ENCODE assay signal across 14 mouse cellular contexts in the genomic region with DNA sequence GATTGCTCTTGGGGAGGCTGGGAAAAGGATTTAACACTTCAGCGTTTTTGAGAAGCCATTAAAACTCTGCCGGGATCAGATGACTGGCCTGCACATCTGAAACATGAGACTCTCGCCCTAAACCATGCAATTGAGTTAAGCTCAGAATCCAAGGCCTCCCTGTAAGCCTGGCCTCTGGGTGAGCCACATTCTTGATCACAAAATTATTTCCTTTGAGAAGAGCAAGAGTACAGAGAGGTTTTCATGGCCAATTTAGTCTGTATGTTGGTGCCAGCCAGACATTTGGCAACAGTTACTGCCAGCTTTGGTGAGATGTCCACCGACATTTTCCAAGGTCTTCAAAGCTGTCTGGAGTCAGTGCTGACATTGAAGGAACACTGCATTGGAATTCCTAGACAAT. TPM values are rescaled to one million over a fixed set of nuclear protein-coding genes. Genes with fewer than 3 reads are reported as not detected.
DNase-seq lines count a peak whose midpoint lies in the region; ATAC-seq lines count a peak whose summit lies in the region.
"Had no signal": no experiment of that assay in that cellular context is flagged by ENCODE, and none has a peak within 500 bp of the region (broad histone marks: within the 10 kb centered on the region; RNA-seq: fewer than 3 reads in every experiment).

No protein-coding gene starts in this region.

- no peaks in the 10 kb centered on the region for H3K9me3 ChIP-seq in embryonic facial prominence, embryonic 13.5 days

- peaks cover 57% of the 10 kb centered on the region for H3K4me1 ChIP-seq in embryonic facial prominence, embryonic 13.5 days

- DNase-seq in cerebellum, adult 11 months: peak; percentile 3
- DNase-seq in cerebellum, postnatal 4 days (ENCODE audit: low spot score in 2 of 2): no peak
- DNase-seq in ovary, adult 18-20 months (ENCODE audit: low spot score): peak; percentile 14
- no peak for DNase-seq in ovary, postnatal 36 days (ENCODE audit: low spot score)
- DNase-seq in layer of hippocampus, postnatal 10 days (ENCODE audit: low spot score in 2 of 2): no peak
- no peak for DNase-seq in testis, postnatal 10 days (ENCODE audit: low spot score)
- no peak for DNase-seq in adipocyte (ENCODE audit: low spot score)
- DNase-seq: B cell, adult 2 months; kidney, postnatal 36 days; lung, postnatal 4 days had no signal

- ATAC-seq in embryonic facial prominence, embryonic 13.5 days (ENCODE audit: insufficient number of reproducible peaks, insufficient read depth, low FRiP score, low TSS enrichment, low read depth): peak; percentile 76; the same call in 1 of the 2 replicates
- ATAC-seq: forebrain, embryonic 16.5 days had no signal

- 0 out of 2 replicates have a peak overlapping the region, but pooled peaks have one; percentile 7 for H3K4me2 ChIP-seq in embryonic facial prominence, embryonic 13.5 days

- H3K27ac ChIP-seq in embryonic facial prominence, embryonic 13.5 days: peak overlapping the region; percentile 52

- H3K4me3 ChIP-seq in embryonic facial prominence, embryonic 13.5 days: no peak overlapping the region

- no peaks in the 10 kb centered on the region for H3K27me3 ChIP-seq in embryonic facial prominence, embryonic 13.5 days

- H3K36me3 ChIP-seq in embryonic facial prominence, embryonic 13.5 days: no peaks in the 10 kb centered on the region

- no peak overlapping the region for H3K9ac ChIP-seq in embryonic facial prominence, embryonic 13.5 days

- WGBS in embryonic facial prominence, embryonic 13.5 days: under 1% methylated on average over 4 of the region's 4 CpGs

RNA-seq across cellular contexts. Expression of gene Mpped2, which starts 20.1 kb away (rescaled TPM):
- polyA plus RNA-seq in embryonic facial prominence, embryonic 13.5 days (2015; fragmentation: Nextera tagmentation; extraction: Ambion mirVana): 105 and 115 TPM in 2 replicates
- total RNA-seq in layer of hippocampus, postnatal 10 days (2021): 10 to 100 TPM; 40.8 to 46.8 TPM
- total RNA-seq: granulocyte monocyte progenitor cell, adult 5-6 weeks; monocyte, adult 5-6 weeks had no signal

Comparison
In these comparisons a context has a peak if more than half of its experiments do, and no peak if none do; other contexts are left out.
1. DNase-seq: peak in cerebellum, adult 11 months (single experiment) and ovary, adult 18-20 months (single experiment); none in cerebellum, postnatal 4 days (0 of 2), ovary, postnatal 36 days (single experiment), layer of hippocampus, postnatal 10 days (0 of 2), testis, postnatal 10 days (single experiment) and adipocyte (single experiment).